Mouse (Mus musculus) stomach, postnatal 0 days (tissue): ENCODE data around the gene Apobec1.

ENCODE experiments used
- CTCF ChIP-seq: IDR thresholded peaks from 2 replicates; pipeline ENCODE4 v1.5.1; 2016; ENCODE audit warnings: antibody characterized with exemption, low read depth, mild to moderate bottlenecking, moderate library complexity
- EP300 ChIP-seq: optimal IDR thresholded peaks from 2 replicates; pipeline ENCODE3; 2016; ENCODE audit warnings: antibody characterized with exemption

- TF ChIP-seq EP300 (no peak), CTCF (no peak)
Observed at GRCm38 (mm10) chr6:122598436-122598835, 3.8 kb downstream of the Apobec1 start.
